Mouse (Mus musculus) heart, adult 18-20 months (tissue): ENCODE measurements around the gene Ptbp1. TPM values are rescaled to one million over a fixed set of nuclear protein-coding genes. Genes with fewer than 3 reads are reported as not detected.
A peak's percentile ranks its signal among the peaks of the same experiment; 100 is the strongest.

ENCODE experiments used
- DNase-seq, 2 experiments: peaks; one replicate each; pipeline ENCODE4 v3.0.0; 2021 to 2022; ENCODE audit warnings: mixed read lengths in 1 of 2
- total RNA-seq, 2 experiments: library from RNA; stranded (reverse); gene quantifications; 2 replicates each; pipeline ENCODE4 v1.2.3; 2021

The Ptbp1 gene
- total RNA-seq, 2 experiments from 2014 or later: 35.8 to 39.9 TPM

- DNase-seq: no peak
These were observed 4.9 kb downstream of the Ptbp1 start for GRCm38 (mm10) chr10:79859116-79859515.

- DNase-seq: no peak
These were observed 6.1 kb downstream of the Ptbp1 start for GRCm38 (mm10) chr10:79860079-79860911.

GRCm38 (mm10) chr10:79861230-79862048 lies 7.2 kb downstream of the Ptbp1 start:
- no peak for DNase-seq

DNA sequence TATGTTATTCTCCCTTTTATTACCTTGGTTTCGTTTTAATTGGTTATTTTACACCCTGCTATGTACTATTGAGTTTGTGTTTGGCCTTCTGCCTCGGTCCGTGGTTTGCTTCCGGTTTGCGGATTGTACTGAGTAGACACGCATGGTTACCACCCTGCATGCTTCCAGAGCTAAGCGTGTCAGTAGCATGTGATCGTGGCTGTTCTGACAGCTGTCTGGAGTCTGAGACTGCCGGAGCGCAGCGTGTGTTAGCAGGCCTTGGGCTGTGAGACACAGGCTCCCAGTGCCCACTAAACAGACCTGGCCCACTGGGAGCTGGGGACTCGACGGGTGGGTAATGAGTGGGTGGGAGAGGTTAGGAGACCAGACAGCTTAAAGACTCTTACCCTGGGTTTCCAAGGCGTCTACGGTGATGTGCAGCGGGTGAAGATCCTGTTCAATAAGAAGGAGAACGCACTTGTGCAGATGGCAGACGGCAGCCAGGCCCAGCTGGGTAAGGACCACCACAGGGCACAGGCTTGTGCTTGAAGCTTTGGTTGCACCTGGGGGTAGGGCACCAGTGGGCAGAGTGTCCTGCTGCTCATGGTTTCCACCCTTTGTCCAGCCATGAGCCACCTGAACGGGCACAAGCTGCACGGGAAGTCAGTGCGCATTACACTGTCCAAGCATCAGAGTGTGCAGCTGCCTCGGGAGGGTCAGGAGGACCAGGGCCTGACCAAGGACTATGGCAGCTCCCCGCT lies 8.0 kb downstream of the Ptbp1 start:
- DNase-seq: no peak

- DNase-seq: no peak
These were observed 8.7 kb downstream of the Ptbp1 start for GRCm38 (mm10) chr10:79862925-79863324.

DNA sequence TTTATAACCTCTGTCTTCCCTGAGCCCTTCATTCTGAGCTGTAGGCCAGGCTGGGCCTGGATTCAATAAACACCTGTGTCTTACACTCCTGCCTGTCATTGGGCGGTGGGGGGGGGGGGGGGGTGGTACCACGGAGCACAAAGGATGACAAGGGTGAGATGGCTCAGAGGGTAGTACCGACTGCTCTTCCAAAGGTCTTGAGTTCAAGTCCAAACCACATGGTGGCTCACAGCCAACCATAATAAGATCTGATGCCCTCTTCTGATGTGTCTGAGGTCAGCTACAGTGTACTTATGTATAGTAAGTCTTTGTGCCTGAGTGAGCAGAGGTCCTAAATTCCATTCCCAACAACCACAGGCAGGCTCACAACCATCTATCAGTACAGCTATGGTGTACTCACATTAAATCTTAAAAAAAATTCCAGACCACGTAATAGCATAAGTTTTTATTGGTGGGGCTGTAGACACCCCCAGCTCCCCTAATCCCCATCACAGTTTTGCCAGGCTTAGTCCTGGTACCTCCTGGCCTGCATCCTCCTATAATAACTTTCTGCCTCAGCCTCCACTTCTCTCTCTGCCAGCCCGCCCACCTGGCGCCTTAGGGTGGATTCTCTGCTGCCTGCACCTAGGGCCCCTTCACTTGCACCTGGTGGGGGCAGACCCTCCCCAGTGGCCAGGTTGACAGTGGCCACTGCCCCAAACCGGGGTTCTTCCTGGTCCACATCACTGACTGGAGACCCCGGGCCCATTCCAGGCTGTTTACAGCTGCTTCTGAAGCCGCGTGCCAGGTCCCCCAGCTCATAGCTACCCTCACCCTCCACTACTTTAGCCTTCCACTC lies 10.3 kb downstream of the Ptbp1 start:
- no peak for DNase-seq

DNA sequence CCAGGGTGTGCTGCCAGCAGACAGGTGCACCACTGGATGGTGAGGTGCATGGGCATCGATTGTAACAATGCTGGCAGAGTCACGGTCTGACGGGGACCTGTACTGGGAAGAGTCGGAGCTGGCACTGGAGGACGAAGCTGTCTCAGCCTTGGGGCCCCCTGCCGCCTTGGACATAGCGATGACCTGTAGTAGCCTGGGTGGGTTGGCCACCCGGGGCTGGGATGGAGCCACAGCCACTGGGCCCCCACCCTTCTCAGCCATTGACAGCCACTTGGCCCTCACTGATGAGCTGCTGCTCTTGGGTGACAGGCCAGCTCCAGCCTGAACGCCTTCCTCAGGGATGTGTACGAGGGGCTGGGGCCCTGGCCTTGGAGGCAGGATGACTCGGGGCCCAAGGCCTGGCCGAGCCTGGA lies 11.0 kb downstream of the Ptbp1 start:
- no peak for DNase-seq

GRCm38 (mm10) chr10:79865801-79866295 lies 11.6 kb downstream of the Ptbp1 start:
- peak in 1 of 2 experiments; percentile 57 for DNase-seq

DNA sequence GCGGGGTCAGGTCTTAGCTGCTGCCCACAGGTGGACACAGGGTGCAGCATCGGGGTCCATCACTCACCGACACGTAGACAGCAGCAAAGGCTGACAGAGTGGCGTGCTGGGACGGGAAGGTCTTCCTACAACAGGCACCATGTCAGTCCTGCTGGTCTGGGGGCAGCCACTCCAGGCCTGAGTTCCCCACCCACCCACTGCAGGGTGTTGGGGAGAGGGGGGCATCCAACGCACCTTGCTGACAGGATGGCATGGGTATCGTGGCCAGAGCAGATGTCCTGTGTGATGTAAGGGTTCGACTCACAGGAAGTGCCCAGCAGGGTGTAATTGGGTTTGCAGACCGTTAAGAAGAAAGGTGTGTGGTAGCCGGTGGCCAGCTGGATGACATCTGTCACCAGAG lies 12.4 kb downstream of the Ptbp1 start:
- no peak for DNase-seq

DNA sequence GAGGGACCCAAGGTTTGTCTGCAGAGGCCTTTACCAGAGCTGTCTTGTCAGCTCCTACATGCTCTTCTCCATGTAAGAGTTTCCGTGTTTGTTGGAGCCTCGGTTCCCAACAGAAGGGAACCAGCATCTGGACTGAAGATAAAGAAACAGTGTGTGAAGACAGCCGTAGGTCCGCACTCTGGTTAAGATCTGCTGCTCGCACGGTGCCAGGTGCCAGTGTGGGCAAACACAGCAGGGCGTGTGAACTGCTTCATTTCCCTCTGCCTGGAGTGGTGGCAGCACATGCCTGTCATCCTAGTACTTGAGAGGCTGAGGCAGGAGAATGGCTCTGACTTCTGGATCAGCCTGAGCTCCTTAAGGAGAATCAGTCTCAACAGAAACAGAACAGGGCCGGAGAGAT lies 17.6 kb downstream of the Ptbp1 start:
- no peak for DNase-seq

- DNase-seq: no peak
These were observed 18.6 kb downstream of the Ptbp1 start for GRCm38 (mm10) chr10:79872862-79873261.

DNA sequence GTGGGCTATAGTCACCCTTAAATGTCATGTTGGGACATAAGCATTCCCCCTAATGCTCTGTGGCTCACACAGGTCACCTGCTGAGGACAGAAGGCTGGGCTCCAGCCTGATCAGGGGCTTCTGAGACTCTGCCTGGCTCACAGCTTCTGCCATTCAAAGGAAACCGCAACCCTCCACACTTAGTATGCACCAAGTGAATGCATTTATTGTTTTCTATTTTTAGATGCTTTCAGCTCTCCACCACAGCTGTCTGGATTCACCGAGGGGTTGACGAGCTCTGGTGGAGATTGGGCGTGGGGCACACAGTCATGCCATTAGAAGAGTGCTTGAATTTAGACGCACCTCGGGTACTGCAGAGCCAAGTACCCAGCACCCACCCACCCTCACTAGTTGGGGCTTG lies 19.1 kb downstream of the Ptbp1 start:
- DNase-seq: no peak

DNA sequence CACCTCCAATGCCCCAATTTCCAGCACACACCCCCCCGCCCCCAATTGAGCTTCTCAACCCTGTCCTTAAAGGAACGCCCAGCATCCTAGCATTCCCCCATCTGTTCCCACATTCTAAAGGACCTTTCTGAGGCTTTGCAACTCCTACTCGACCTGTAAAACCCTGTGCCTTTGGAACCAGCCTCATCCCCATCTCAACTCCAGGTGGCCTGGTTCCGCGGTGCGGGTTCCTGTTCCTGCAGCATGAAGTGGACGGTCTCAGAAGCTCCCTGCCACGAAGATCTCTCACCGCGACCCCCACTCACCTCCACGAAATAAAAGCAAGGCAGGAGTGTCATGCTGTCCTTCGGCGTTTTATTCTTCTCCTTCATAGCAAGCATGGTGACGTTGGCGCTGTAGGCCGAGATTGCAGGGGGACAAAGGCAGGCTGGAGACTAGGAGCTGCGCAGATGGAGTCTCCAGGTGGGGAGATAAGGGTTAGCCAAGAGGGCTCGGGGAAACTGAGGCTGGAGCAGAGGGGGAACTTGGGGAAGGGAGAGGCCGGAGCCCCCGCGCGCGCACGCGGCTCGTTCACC lies 19.6 kb downstream of the Ptbp1 start:
- DNase-seq: no peak

GRCm38 (mm10) chr10:79874290-79874862 lies 20.1 kb downstream of the Ptbp1 start, which contains the start of the genes Prtn3 and Plppr3:
Gene Prtn3 (plus strand): TSS chr10:79874476.
Gene Plppr3 (minus strand): TSS chr10:79874634.
- no peak for DNase-seq

GRCm38 (mm10) chr10:79877174-79877573 lies 22.9 kb downstream of the Ptbp1 start:
- DNase-seq: no peak

DNA sequence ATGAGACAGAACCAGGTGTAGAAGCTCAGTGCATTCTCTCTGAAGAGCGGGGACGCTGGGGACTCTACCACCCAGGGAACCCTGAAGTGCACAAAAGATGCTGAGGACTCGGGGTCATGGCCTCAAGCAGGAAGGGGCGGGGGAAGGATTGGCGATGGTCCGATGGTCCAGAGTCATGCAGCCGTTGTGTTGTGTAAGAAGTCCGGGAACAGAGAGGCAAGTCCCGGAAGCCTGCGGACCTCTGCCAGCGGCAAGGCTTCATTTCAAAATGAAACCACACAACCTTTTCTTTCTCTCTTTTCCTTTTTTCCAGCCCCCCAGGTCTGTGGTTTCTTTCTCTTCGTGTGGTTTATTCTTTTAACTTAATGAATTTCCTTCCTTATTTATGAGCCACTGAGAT lies 23.5 kb downstream of the Ptbp1 start:
- DNase-seq: peak; percentile 67 to 82

DNA sequence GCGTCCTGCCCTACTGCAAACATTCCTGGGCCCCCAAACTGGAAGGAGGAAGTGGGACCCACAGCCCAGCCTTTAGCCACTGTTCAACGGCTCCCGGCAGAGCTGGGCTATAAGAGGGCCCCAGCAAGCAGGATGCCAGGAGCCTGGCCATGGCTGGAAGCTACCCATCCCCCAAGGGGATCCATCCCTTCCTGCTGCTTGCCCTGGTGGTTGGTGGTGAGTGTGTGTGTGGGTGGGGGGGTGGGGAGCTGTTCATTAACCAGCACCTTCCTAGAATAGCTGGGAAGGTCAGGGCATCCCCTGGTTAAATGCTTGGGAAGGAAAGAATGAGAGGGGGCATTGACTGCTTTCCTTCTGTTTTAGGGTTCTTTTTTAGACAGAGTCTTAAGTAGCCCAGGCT lies 25.3 kb downstream of the Ptbp1 start:
- no peak for DNase-seq

- DNase-seq: no peak
These were observed 26.5 kb downstream of the Ptbp1 start for GRCm38 (mm10) chr10:79880721-79881120.

- DNase-seq: no peak
These were observed 27.8 kb downstream of the Ptbp1 start for GRCm38 (mm10) chr10:79881981-79882380.

DNA sequence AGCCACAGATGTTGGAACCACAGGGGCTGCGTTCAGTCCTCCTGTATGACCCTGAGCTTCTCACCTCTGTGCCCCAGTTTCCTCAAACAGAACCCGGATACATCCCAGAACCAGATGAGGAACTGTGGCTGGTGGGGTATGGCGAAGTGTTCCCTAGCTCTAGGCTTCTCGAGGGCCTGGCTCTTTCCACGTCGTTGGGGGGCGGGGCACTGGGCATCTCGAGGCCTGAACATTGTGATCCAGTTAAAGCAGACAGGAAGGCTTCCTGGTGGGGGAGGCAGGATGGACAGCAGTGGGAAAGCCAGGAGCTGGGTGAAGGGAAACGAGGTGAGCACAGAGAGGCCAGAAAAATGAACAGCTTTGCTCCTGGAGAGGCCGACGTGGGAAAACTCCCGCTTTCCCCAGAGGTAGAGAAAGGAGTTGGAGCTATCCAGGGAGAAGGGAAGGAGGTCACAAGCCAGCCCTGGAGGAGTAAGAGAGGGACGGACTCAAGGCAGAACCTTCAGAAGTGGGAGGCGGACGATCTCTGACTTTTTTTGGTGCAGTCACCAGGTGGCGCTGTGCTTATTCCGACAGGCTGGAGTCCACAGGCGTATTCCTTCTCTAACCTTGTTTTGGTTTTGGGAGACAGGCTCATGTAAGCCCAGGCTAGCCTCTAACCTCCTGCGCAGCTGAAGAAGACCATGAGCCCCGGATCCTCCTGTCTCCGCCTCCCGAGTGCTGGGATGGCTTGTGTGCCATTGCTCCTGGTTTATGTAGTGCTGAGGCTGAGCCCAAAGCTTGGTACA lies 29.3 kb downstream of the Ptbp1 start:
- peak; percentile 80 to 89 for DNase-seq
